Mouse (Mus musculus) heart, embryonic 16.5 days (tissue): ENCODE data around the gene Ppdpf. TPM values are rescaled to one million over a fixed set of nuclear protein-coding genes. Genes with fewer than 3 reads are reported as not detected.

Source experiments
- ATAC-seq: fragments of 200-750 bp; cut with Nextera tagmentation; replicated peaks from 2 replicates; pipeline ENCODE4 v1.8.0; 2017; ENCODE audit warnings: moderate number of reproducible peaks; ENCODE audit not compliant: insufficient read depth, low FRiP score; ENCODE audit errors: extremely low read depth
- H3K27ac ChIP-seq: fragments of 300-500 bp; sonication (generic); 2 replicates; pipeline ENCODE4 v1.5.1; 2014; ENCODE audit warnings: mild to moderate bottlenecking, low read length, control low read depth, moderate library complexity
- H3K27me3 ChIP-seq: fragments of 300-500 bp; sonication (generic); 2 replicates; pipeline ENCODE4 v1.6.1; 2014; ENCODE audit warnings: low read length, mixed read lengths; ENCODE audit not compliant: control insufficient read depth, insufficient read depth
- H3K36me3 ChIP-seq: fragments of 300-500 bp; sonication (generic); 2 replicates; pipeline ENCODE4 v1.6.1; 2014; ENCODE audit not compliant: control insufficient read depth, insufficient read depth
- H3K4me1 ChIP-seq: fragments of 300-500 bp; sonication (generic); 2 replicates; pipeline ENCODE4 v1.6.1; 2014; ENCODE audit warnings: low read length, mixed read lengths; ENCODE audit not compliant: control insufficient read depth, insufficient read depth
- H3K4me2 ChIP-seq: fragments of 300-500 bp; sonication (generic); 2 replicates; pipeline ENCODE4 v1.6.1; 2014; ENCODE audit warnings: low read depth, mild to moderate bottlenecking, control low read depth, low read length
- H3K4me3 ChIP-seq: fragments of 300-500 bp; sonication (generic); 2 replicates; pipeline ENCODE4 v1.5.1; 2014; ENCODE audit warnings: mild to moderate bottlenecking, control low read depth, low read length
- H3K9ac ChIP-seq: fragments of 300-500 bp; sonication (generic); 2 replicates; pipeline ENCODE4 v1.6.1; 2014; ENCODE audit warnings: low read length, control low read depth
- H3K9me3 ChIP-seq: fragments of 300-500 bp; sonication (generic); replicated peaks from 2 replicates; pipeline ENCODE4 v1.6.1; 2016; ENCODE audit warnings: low read length; ENCODE audit not compliant: control insufficient read depth
- WGBS: fragments of 180-500 bp; shearing (Covaris S2); extraction: QIAGEN DNeasy Blood & Tissue Kit; methylation state at CpG from one replicate; pipeline ENCODE4 v1.1.7; 2014; 5-methylcytosine and 5-hydroxymethylcytosine counted together
- polyA plus RNA-seq: library from polyadenylated mRNA; unstranded; fragments of >200 nt; fragmentation: Nextera tagmentation; extraction: Ambion mirVana; gene quantifications from 2 replicates; pipeline ENCODE4 v1.2.1, GENCODE M21; 2015

The Ppdpf gene
- polyA plus RNA-seq, 1 experiment from 2014 or later: 135 TPM

- no peak overlapping the region for H3K27ac ChIP-seq
- H3K27me3 ChIP-seq: no peaks in the 10 kb centered on the region
- no peak overlapping the region for H3K9ac ChIP-seq
- no peaks in the 10 kb centered on the region for H3K9me3 ChIP-seq
- H3K4me2 ChIP-seq: no peak overlapping the region
- H3K4me3 ChIP-seq: no peak overlapping the region
- ATAC-seq: no peak
- no peaks in the 10 kb centered on the region for H3K36me3 ChIP-seq
- H3K4me1 ChIP-seq: peaks cover 4% of the 10 kb centered on the region
- 86% methylated on average over 17 of the region's 17 CpGs for WGBS
Observed at GRCm38 (mm10) chr2:181237251-181238014, 50.4 kb downstream of the Ppdpf start.

DNA sequence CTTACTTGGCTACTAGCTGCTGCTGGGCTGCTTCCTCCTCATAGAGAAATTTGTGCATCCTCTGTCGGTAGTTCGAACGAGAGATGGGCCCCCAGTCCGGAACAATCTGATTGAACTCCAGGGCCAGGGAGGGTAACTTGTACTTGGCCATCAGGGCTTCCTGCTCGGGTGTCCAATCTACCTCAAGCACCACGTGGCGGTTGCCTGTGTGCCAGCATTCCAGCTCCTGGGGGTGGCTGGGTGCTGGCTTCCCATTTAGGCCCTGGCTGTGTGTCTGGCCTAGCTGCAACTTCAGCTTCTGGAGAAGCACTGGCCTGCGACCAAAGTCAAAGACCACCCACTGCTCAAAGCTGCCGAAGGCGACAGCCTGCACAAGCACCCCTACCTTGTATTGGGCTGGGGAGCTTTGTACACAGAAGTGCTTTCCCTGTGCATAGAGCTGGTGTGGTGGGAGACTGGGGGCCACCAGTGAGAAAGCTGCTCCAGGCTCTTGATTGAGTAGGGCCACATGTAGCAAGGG is 51.1 kb downstream of the Ppdpf start:
- WGBS: 76% methylated on average over 10 of the region's 10 CpGs
- Histone ChIP-seq H3K27me3 (no peaks in the 10 kb centered on the region), H3K9ac (no peak overlapping the region), H3K36me3 (no peaks in the 10 kb centered on the region), H3K4me2 (no peak overlapping the region), H3K4me3 (no peak overlapping the region), H3K4me1 (peaks cover 5% of the 10 kb centered on the region), H3K9me3 (no peaks in the 10 kb centered on the region), H3K27ac (no peak overlapping the region)
- ATAC-seq: no peak

Other genes with a start within 250 kb of the Ppdpf start
- 41.0 TPM in 2 replicates for gene Nkain4, start 232.5 kb upstream of the Ppdpf start, polyA plus RNA-seq
- gene Arfgap1, start 220.0 kb upstream of the Ppdpf start, polyA plus RNA-seq: 76.1 and 86.1 TPM in 2 replicates
- 0.07 and 0.30 TPM in 2 replicates for gene Col20a1, start 200.7 kb upstream of the Ppdpf start, polyA plus RNA-seq
- gene Chrna4, start 143.7 kb upstream of the Ppdpf start, polyA plus RNA-seq: 0.22 and 0.37 TPM in 2 replicates
- gene Kcnq2, start 51.9 kb upstream of the Ppdpf start, polyA plus RNA-seq: 0.07 and 0.11 TPM in 2 replicates
- gene Eef1a2, start 30.2 kb upstream of the Ppdpf start, polyA plus RNA-seq: 7.1 and 12.4 TPM in 2 replicates
- 0.07 TPM in 1 of 2 replicates, not detected in the other for gene Ptk6, start 15.5 kb downstream of the Ppdpf start, polyA plus RNA-seq
- gene Srms, start 25.9 kb downstream of the Ppdpf start, polyA plus RNA-seq: 0.05 and 0.27 TPM in 2 replicates
- 0.12 and 0.20 TPM in 2 replicates for gene Fndc11, start 32.8 kb downstream of the Ppdpf start, polyA plus RNA-seq
- gene Helz2, start 54.8 kb downstream of the Ppdpf start, polyA plus RNA-seq: 1.2 and 1.5 TPM in 2 replicates
- 8.8 and 9.3 TPM in 2 replicates for gene Gmeb2, start 100.8 kb downstream of the Ppdpf start, polyA plus RNA-seq
- gene Stmn3, start 127.3 kb downstream of the Ppdpf start, polyA plus RNA-seq: 1.4 and 1.9 TPM in 2 replicates
- gene Rtel1, start 132.5 kb downstream of the Ppdpf start, polyA plus RNA-seq: 23.8 and 25.9 TPM in 2 replicates
- gene Zgpat, start 177.7 kb downstream of the Ppdpf start, polyA plus RNA-seq: 28.0 and 30.7 TPM in 2 replicates
- gene Arfrp1, start 178.2 kb downstream of the Ppdpf start, polyA plus RNA-seq: 63.0 and 65.7 TPM in 2 replicates
- gene Lime1, start 192.8 kb downstream of the Ppdpf start, polyA plus RNA-seq: 15.6 and 18.1 TPM in 2 replicates